Mouse (Mus musculus) olfactory bulb, adult 2 months (tissue): ENCODE measurements around the gene Gas2l1.

Experiments used
- CTCF ChIP-seq: fragments of 200-500 bp; IDR thresholded peaks from 2 replicates; pipeline ENCODE4 v1.5.1; 2012; ENCODE audit warnings: low read depth, mild to moderate bottlenecking, low read length, moderate library complexity; ENCODE audit not compliant: insufficient read depth
- POLR2A ChIP-seq: fragments of 200-500 bp; IDR thresholded peaks from 2 replicates; pipeline ENCODE4 v1.6.1; 2012; ENCODE audit warnings: mild to moderate bottlenecking, low read depth, low read length, moderate library complexity; ENCODE audit not compliant: insufficient read depth

GRCm38 (mm10) chr11:5065056-5065821 lies at the start of gene Gas2l1:
- TF ChIP-seq CTCF (peak; percentile 55; the same call in 1 of the 2 replicates), POLR2A (peak; percentile 36; the same call in 1 of the 2 replicates)
